Mouse (Mus musculus): Measurements from ENCODE around the gene Mettl27. TPM values are rescaled to one million over a fixed set of nuclear protein-coding genes. Genes with fewer than 3 reads are reported as not detected.

Mettl27 gene
- polyA plus RNA-seq, 1 experiment from 2014 or later = 35.5 TPM

- Histone ChIP-seq H3K27ac (ENCODE audit: low read length) (no peak overlapping the region), H3K9ac (replicated peaks; ENCODE audit: low read depth) (no peak overlapping the region), H3K27me3 (replicated peaks; ENCODE audit: insufficient read depth, low read length) (no peaks in the 10 kb centered on the region), H3K36me3 (ENCODE audit: insufficient read depth, low read length) (no peaks in the 10 kb centered on the region), H3K4me3 (ENCODE audit: low read depth, low read length) (no peak overlapping the region), H3K4me1 (ENCODE audit: insufficient read depth, low read depth, low read length) (no peaks in the 10 kb centered on the region), H3K4me2 (replicated peaks; ENCODE audit: low read depth, low read length) (no peak overlapping the region), H3K9me3 (ENCODE audit: low read length) (no peaks in the 10 kb centered on the region)
- TF ChIP-seq CTCF (IDR thresholded peaks at IDR 0.05) = peak; percentile 86
- TF ChIP-seq EP300 (IDR thresholded peaks at IDR 0.05) = no peak
- ATAC-seq (peak; percentile 56), DNase-seq (ENCODE audit: low spot score) (peak; percentile 82)
- WGBS = 43% methylated on average over 16 of the region's 16 CpGs
Observed at GRCm38 (mm10) chr5:134918071-134918832, 13.9 kb upstream of the Mettl27 start.

- Histone ChIP-seq H3K4me1 (ENCODE audit: insufficient read depth, low read depth, low read length) (no peaks in the 10 kb centered on the region), H3K4me2 (replicated peaks; ENCODE audit: low read depth, low read length) (no peak overlapping the region), H3K9me3 (ENCODE audit: low read length) (no peaks in the 10 kb centered on the region), H3K9ac (replicated peaks; ENCODE audit: low read depth) (no peak overlapping the region), H3K4me3 (ENCODE audit: low read depth, low read length) (no peak overlapping the region), H3K27ac (ENCODE audit: low read length) (no peak overlapping the region), H3K36me3 (ENCODE audit: insufficient read depth, low read length) (no peaks in the 10 kb centered on the region), H3K27me3 (replicated peaks; ENCODE audit: insufficient read depth, low read length) (no peaks in the 10 kb centered on the region)
- WGBS = 66% methylated on average over 3 of the region's 3 CpGs
- no peak for DNase-seq (ENCODE audit: low spot score)
- TF ChIP-seq EP300 (IDR thresholded peaks at IDR 0.05) (no peak), CTCF (IDR thresholded peaks at IDR 0.05) (no peak)
- ATAC-seq = 0 out of 2 replicates have a peak, but pooled peaks have one; percentile 18
Observed at GRCm38 (mm10) chr5:134919097-134919496, 13.1 kb upstream of the Mettl27 start.

DNA sequence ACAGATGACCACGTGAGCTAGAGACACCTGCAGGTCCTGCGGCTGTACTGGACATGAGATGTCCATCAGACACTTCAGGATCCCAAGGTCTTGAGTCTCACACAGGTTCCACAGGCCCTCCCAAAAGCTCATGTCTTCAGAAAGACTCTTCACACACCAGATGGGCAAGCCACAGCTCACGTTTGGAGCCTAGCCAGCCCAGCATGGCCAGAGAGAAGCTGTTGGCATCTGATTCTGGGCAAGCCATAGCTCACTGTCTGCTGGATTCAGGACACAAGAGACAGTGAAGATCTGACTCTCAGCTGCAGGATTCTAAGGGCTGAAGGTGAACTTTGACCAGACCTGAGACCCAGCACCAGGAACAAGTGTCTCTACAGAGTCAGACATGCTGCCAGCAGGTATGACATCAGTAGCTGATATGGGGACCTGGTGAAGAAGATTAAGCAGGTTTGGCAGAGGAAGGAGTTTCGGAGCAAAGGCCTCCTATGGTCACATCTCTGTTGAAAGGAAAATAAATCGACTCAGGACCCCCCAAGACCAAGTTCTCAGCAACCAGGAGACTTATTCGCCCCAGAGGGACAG is 12.0 kb upstream of the Mettl27 start:
- WGBS = 69% methylated on average over 6 of the region's 6 CpGs
- no peak for ATAC-seq
- TF ChIP-seq CTCF (IDR thresholded peaks at IDR 0.05) = no peak
- no peak for TF ChIP-seq EP300 (IDR thresholded peaks at IDR 0.05)
- Histone ChIP-seq H3K9me3 (ENCODE audit: low read length) (no peaks in the 10 kb centered on the region), H3K4me2 (replicated peaks; ENCODE audit: low read depth, low read length) (no peak overlapping the region), H3K4me1 (ENCODE audit: insufficient read depth, low read depth, low read length) (no peaks in the 10 kb centered on the region), H3K27ac (ENCODE audit: low read length) (no peak overlapping the region), H3K4me3 (ENCODE audit: low read depth, low read length) (no peak overlapping the region), H3K9ac (replicated peaks; ENCODE audit: low read depth) (no peak overlapping the region), H3K27me3 (replicated peaks; ENCODE audit: insufficient read depth, low read length) (no peaks in the 10 kb centered on the region), H3K36me3 (ENCODE audit: insufficient read depth, low read length) (no peaks in the 10 kb centered on the region)
- DNase-seq (ENCODE audit: low spot score) = no peak

- DNase-seq (ENCODE audit: low spot score) (no peak), ATAC-seq (no peak)
- no peaks in the 10 kb centered on the region for H3K9me3 ChIP-seq (ENCODE audit: low read length)
- no peak overlapping the region for H3K4me3 ChIP-seq (ENCODE audit: low read depth, low read length)
- no peaks in the 10 kb centered on the region for H3K27me3 ChIP-seq (replicated peaks; ENCODE audit: insufficient read depth, low read length)
- no peaks in the 10 kb centered on the region for H3K4me1 ChIP-seq (ENCODE audit: insufficient read depth, low read depth, low read length)
- no peak overlapping the region for H3K9ac ChIP-seq (replicated peaks; ENCODE audit: low read depth)
- no peaks in the 10 kb centered on the region for H3K36me3 ChIP-seq (ENCODE audit: insufficient read depth, low read length)
- H3K27ac ChIP-seq (ENCODE audit: low read length) = no peak overlapping the region
- TF ChIP-seq EP300 (IDR thresholded peaks at IDR 0.05) (no peak), CTCF (IDR thresholded peaks at IDR 0.05) (no peak)
- no peak overlapping the region for H3K4me2 ChIP-seq (replicated peaks; ENCODE audit: low read depth, low read length)
- 83% methylated on average over 8 of the region's 8 CpGs for WGBS
Observed at GRCm38 (mm10) chr5:134921106-134921505, 11.1 kb upstream of the Mettl27 start.

GRCm38 (mm10) chr5:134923141-134923540 is 9.0 kb upstream of the Mettl27 start:
- Histone ChIP-seq H3K4me2 (replicated peaks; ENCODE audit: low read depth, low read length) (no peak overlapping the region), H3K36me3 (ENCODE audit: insufficient read depth, low read length) (no peaks in the 10 kb centered on the region), H3K27ac (ENCODE audit: low read length) (no peak overlapping the region), H3K4me3 (ENCODE audit: low read depth, low read length) (no peak overlapping the region), H3K9me3 (ENCODE audit: low read length) (no peaks in the 10 kb centered on the region), H3K9ac (replicated peaks; ENCODE audit: low read depth) (no peak overlapping the region), H3K4me1 (ENCODE audit: insufficient read depth, low read depth, low read length) (no peaks in the 10 kb centered on the region), H3K27me3 (replicated peaks; ENCODE audit: insufficient read depth, low read length) (no peaks in the 10 kb centered on the region)
- WGBS = 50% methylated on average over 6 of the region's 6 CpGs
- DNase-seq (ENCODE audit: low spot score) = no peak
- ATAC-seq = no peak
- TF ChIP-seq CTCF (IDR thresholded peaks at IDR 0.05) = no peak
- no peak for TF ChIP-seq EP300 (IDR thresholded peaks at IDR 0.05)

DNA sequence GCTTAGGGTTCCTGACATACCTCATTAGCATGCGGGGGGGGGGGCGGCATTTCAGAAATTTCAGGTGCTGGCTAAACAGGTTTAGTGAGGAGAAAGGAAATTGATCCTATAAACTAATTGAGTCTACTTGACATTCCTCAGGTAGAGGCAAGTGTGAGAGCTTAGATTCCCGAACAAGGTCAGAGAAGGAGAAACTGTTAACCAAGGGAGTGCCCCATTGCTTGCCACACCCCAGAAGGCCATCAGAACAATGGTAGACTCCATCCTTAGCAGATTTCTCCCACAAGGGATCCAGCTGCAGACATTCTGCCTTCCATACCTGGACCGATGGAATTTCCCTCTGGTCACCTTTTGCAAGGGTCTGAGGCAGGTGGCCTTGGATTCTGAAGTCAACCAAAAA is 5.4 kb upstream of the Mettl27 start:
- DNase-seq (ENCODE audit: low spot score) (no peak), ATAC-seq (no peak)
- TF ChIP-seq CTCF (IDR thresholded peaks at IDR 0.05) = no peak
- TF ChIP-seq EP300 (IDR thresholded peaks at IDR 0.05) = no peak
- H3K4me3 ChIP-seq (ENCODE audit: low read depth, low read length) = no peak overlapping the region
- no peak overlapping the region for H3K4me2 ChIP-seq (replicated peaks; ENCODE audit: low read depth, low read length)
- no peak overlapping the region for H3K9ac ChIP-seq (replicated peaks; ENCODE audit: low read depth)
- H3K27me3 ChIP-seq (replicated peaks; ENCODE audit: insufficient read depth, low read length) = no peaks in the 10 kb centered on the region
- no peaks in the 10 kb centered on the region for H3K36me3 ChIP-seq (ENCODE audit: insufficient read depth, low read length)
- no peaks in the 10 kb centered on the region for H3K4me1 ChIP-seq (ENCODE audit: insufficient read depth, low read depth, low read length)
- 54% methylated on average over 4 of the region's 4 CpGs for WGBS
- no peaks in the 10 kb centered on the region for H3K9me3 ChIP-seq (ENCODE audit: low read length)
- H3K27ac ChIP-seq (ENCODE audit: low read length) = no peak overlapping the region

All from lung, postnatal 0 days (tissue).